Mouse (Mus musculus) brain, adult 2 months (tissue): Measurements from ENCODE around the gene Hist1h2bp.
A peak's percentile ranks its signal among the peaks of the same experiment; 100 is the strongest.
"Not testable (repeated sequence)": the region's sequence is repeated elsewhere in the genome, so short reads cannot be mapped to it uniquely, and the experiment has no call there.

Experiments used
- DNase-seq: peaks from one replicate; pipeline ENCODE4 v3.0.0; 2011; ENCODE audit warnings: low read depth, low spot score

The Hist1h2bp gene

GRCm38 (mm10) chr13:21786899-21787629, at the start of gene Hist1h2bp, which contains the start of gene Hist1h2an:
Gene Hist1h2bp (plus strand): TSS chr13:21787461.
Gene Hist1h2an (minus strand): TSS chr13:21787218.
- DNase-seq, result peak; percentile 99

- DNase-seq, result no peak
Measured at GRCm38 (mm10) chr13:21745006-21745405, 42.3 kb upstream of the Hist1h2bp start.

- peak; percentile 22 for DNase-seq
Measured at GRCm38 (mm10) chr13:21749387-21750158, 37.7 kb upstream of the Hist1h2bp start.

- peak; percentile 96 for DNase-seq
Measured at GRCm38 (mm10) chr13:21750159-21751017, 36.9 kb upstream of the Hist1h2bp start, which contains the start of gene Hist1h4k. Gene Hist1h4k (minus strand): TSS chr13:21750505.

- no peak for DNase-seq
Measured at GRCm38 (mm10) chr13:21751417-21751816, 35.8 kb upstream of the Hist1h2bp start.

- no peak for DNase-seq
Measured at GRCm38 (mm10) chr13:21751827-21752226, 35.4 kb upstream of the Hist1h2bp start.

- no peak for DNase-seq
Measured at GRCm38 (mm10) chr13:21752356-21752755, 34.9 kb upstream of the Hist1h2bp start.

GRCm38 (mm10) chr13:21753051-21753523, 34.2 kb upstream of the Hist1h2bp start:
- no peak for DNase-seq

GRCm38 (mm10) chr13:21753524-21754285, 33.6 kb upstream of the Hist1h2bp start, which contains the start of the genes Hist1h2ak and Hist1h2bn:
Gene Hist1h2ak (minus strand): TSS chr13:21753827.
Gene Hist1h2bn (plus strand): TSS chr13:21754123.
- peak; percentile 98 for DNase-seq

- peak; percentile 44 for DNase-seq
Measured at GRCm38 (mm10) chr13:21754294-21755001, 32.8 kb upstream of the Hist1h2bp start.

- no peak for DNase-seq
Measured at GRCm38 (mm10) chr13:21755707-21756106, 31.6 kb upstream of the Hist1h2bp start.

- DNase-seq, result peak; percentile 94
Measured at GRCm38 (mm10) chr13:21778814-21779766, 8.2 kb upstream of the Hist1h2bp start.

- DNase-seq, result peak; percentile 89
Measured at GRCm38 (mm10) chr13:21779767-21780731, 7.2 kb upstream of the Hist1h2bp start, which contains the start of gene Hist1h1b. Gene Hist1h1b (minus strand): TSS chr13:21780625.

- no peak for DNase-seq
Measured at GRCm38 (mm10) chr13:21781021-21781555, 6.2 kb upstream of the Hist1h2bp start.

GRCm38 (mm10) chr13:21781639-21782038, 5.6 kb upstream of the Hist1h2bp start:
- DNase-seq, result no peak

- not testable (repeated sequence) for DNase-seq
Measured at GRCm38 (mm10) chr13:21782361-21783254, 4.7 kb upstream of the Hist1h2bp start.
